ENCODE assay signal across 8 mouse cellular contexts in genomic region chrX:142806620-142807061, GRCm38 (mm10).
DNase-seq lines count a peak whose midpoint lies in the region; ATAC-seq and TF ChIP-seq lines count a peak whose summit lies in the region.

No protein-coding gene starts in this region.

- TF ChIP-seq EP300 in lung, postnatal 0 days (IDR thresholded peaks at IDR 0.05) = no peak

- H3K4me2 ChIP-seq in intestine, postnatal 0 days (replicated peaks; ENCODE audit: low read depth) = 0 out of 2 replicates have a peak overlapping the region, but pooled peaks have one; percentile 21
- 0 out of 2 replicates have a peak overlapping the region, but pooled peaks have one; percentile 30 for H3K4me2 ChIP-seq in lung, postnatal 0 days (replicated peaks; ENCODE audit: low read depth, low read length)

- H3K9ac ChIP-seq in intestine, postnatal 0 days (ENCODE audit: low read depth, low read length) = no peak overlapping the region
- H3K9ac ChIP-seq in lung, postnatal 0 days (replicated peaks; ENCODE audit: low read depth) = no peak overlapping the region

- intact Hi-C loops in gastrocnemius, postnatal 36 days (cut with DNase I) = no loop called here

- no peaks in the 10 kb centered on the region for H3K36me3 ChIP-seq in intestine, postnatal 0 days (ENCODE audit: control insufficient read depth, insufficient read depth)
- H3K36me3 ChIP-seq in lung, postnatal 0 days (ENCODE audit: insufficient read depth, low read length) = no peaks in the 10 kb centered on the region

- H3K4me1 ChIP-seq in intestine, postnatal 0 days (replicated peaks; ENCODE audit: control insufficient read depth, insufficient read depth, low read length) = no peaks in the 10 kb centered on the region
- no peaks in the 10 kb centered on the region for H3K4me1 ChIP-seq in lung, postnatal 0 days (ENCODE audit: insufficient read depth, low read depth, low read length)

- no peaks in the 10 kb centered on the region for H3K27me3 ChIP-seq in intestine, postnatal 0 days (replicated peaks; ENCODE audit: control insufficient read depth, insufficient read depth, low read length)
- no peaks in the 10 kb centered on the region for H3K27me3 ChIP-seq in lung, postnatal 0 days (replicated peaks; ENCODE audit: insufficient read depth, low read length)

- DNase-seq in frontal cortex, postnatal 10 days (ENCODE audit: low spot score in 2 of 2) = no peak
- peak; percentile 24 for DNase-seq in urinary bladder, postnatal 14 days (ENCODE audit: low spot score)
- DNase-seq in urinary bladder, adult 2 months (ENCODE audit: low spot score) = no peak
- DNase-seq in lung, postnatal 0 days (ENCODE audit: low spot score) = peak; percentile 77
- no peak for DNase-seq in gastrocnemius, postnatal 36 days

- peak; percentile 91 for ATAC-seq in frontal cortex, adult (ENCODE audit: low TSS enrichment)
- peak; percentile 41; the same call in 1 of the 2 replicates for ATAC-seq in intestine, postnatal 0 days
- ATAC-seq in lung, postnatal 0 days = peak; percentile 83
- no peak for ATAC-seq in erythroid progenitor cell, adult 5-6 weeks (replicated peaks; ENCODE audit: low FRiP score, poor library complexity, severe bottlenecking)

- 30% methylated on average over 10 of the region's 10 CpGs for WGBS in intestine, postnatal 0 days
- 26% methylated on average over 10 of the region's 10 CpGs for WGBS in lung, postnatal 0 days

- H3K27ac ChIP-seq in intestine, postnatal 0 days (ENCODE audit: low read depth, low read length) = no peak overlapping the region
- H3K27ac ChIP-seq in lung, postnatal 0 days (ENCODE audit: low read length) = no peak overlapping the region; the same call in 1 of the 2 replicates

- TF ChIP-seq CTCF in intestine, postnatal 0 days (IDR thresholded peaks at IDR 0.05; ENCODE audit: low read depth) = peak; percentile 58
- TF ChIP-seq CTCF in lung, postnatal 0 days (IDR thresholded peaks at IDR 0.05) = peak; percentile 57

- H3K9me3 ChIP-seq in intestine, postnatal 0 days (ENCODE audit: control insufficient read depth) = no peaks in the 10 kb centered on the region
- no peaks in the 10 kb centered on the region for H3K9me3 ChIP-seq in lung, postnatal 0 days (ENCODE audit: low read length)

- H3K4me3 ChIP-seq in intestine, postnatal 0 days (ENCODE audit: low read depth, low read length) = no peak overlapping the region
- no peak overlapping the region for H3K4me3 ChIP-seq in lung, postnatal 0 days (ENCODE audit: low read depth, low read length)

Comparison
In these comparisons a context has a peak if more than half of its experiments do, and no peak if none do; other contexts are left out.
1. DNase-seq: peak in urinary bladder, postnatal 14 days (single experiment) and lung, postnatal 0 days (single experiment); none in frontal cortex, postnatal 10 days (0 of 2), urinary bladder, adult 2 months (single experiment) and gastrocnemius, postnatal 36 days (0 of 2).